Mouse (Mus musculus) CH12.LX (cell line): ENCODE measurements at regions not wholly inside any gene's neighbourhood (a gene's known extent, or its start where the extent isn't known, plus 50 kb on each side); places are given as distances from the start of the nearest gene placed in this dataset.

ENCODE experiments used
- DNase-seq: peaks from one replicate; pipeline ENCODE4 v3.0.0-alpha.2; 2013; ENCODE audit errors: extremely low read depth
- H3K27ac ChIP-seq: 2 replicates; pipeline ENCODE4 v1.5.1; 2012; ENCODE audit warnings: low read depth, mild to moderate bottlenecking, control low read depth, moderate library complexity; ENCODE audit not compliant: insufficient read depth
- H3K27me3 ChIP-seq: replicated peaks from 2 replicates; pipeline ENCODE3; 2012; ENCODE audit warnings: inconsistent platforms
- H3K36me3 ChIP-seq, 2 experiments: replicated peaks in 1 of 2; 2 replicates each; pipeline versions ENCODE3 to v1.6.1; 2012; ENCODE audit warnings: inconsistent platforms in 1 of 2, low read length in 1 of 2, mild to moderate bottlenecking in 1 of 2, mixed read lengths in 1 of 2, moderate library complexity in 1 of 2; ENCODE audit not compliant: control insufficient read depth in 1 of 2, insufficient read depth in 1 of 2
- H3K4me1 ChIP-seq, 2 experiments: 2 replicates each; pipeline ENCODE4 v1.6.1; 2012; ENCODE audit warnings: inconsistent platforms in 1 of 2, moderate library complexity in 1 of 2; ENCODE audit not compliant: insufficient read depth in 2 of 2, control insufficient read depth in 1 of 2
- H3K4me2 ChIP-seq: 2 replicates; pipeline ENCODE4 v1.6.1; 2012; ENCODE audit warnings: low read depth, mild to moderate bottlenecking, control low read depth; ENCODE audit not compliant: poor library complexity, insufficient read depth, severe bottlenecking
- H3K4me3 ChIP-seq, 3 experiments: fragments of 150-350 bp in 1 of 3; sonication (generic) in 1 of 3; replicated peaks in 1 of 3; 2 replicates each; pipeline versions ENCODE3 to v1.5.1; 2011 to 2012; ENCODE audit warnings: low read depth in 2 of 3, low read length in 2 of 3, mild to moderate bottlenecking in 2 of 3, moderate library complexity in 2 of 3, control low read depth in 1 of 3, improper control_type of control experiment in 1 of 3, inconsistent platforms in 1 of 3, mixed read lengths in 1 of 3; ENCODE audit not compliant: poor library complexity in 1 of 3
- H3K79me2 ChIP-seq: replicated peaks from 2 replicates; pipeline ENCODE4 v1.6.1; 2012; ENCODE audit warnings: mild to moderate bottlenecking, moderate library complexity; ENCODE audit not compliant: control insufficient read depth, poor library complexity, insufficient read depth, severe bottlenecking; ENCODE audit errors: extremely low read depth
- H3K9ac ChIP-seq: 2 replicates; pipeline ENCODE4 v1.6.1; 2012; ENCODE audit warnings: low read depth, mild to moderate bottlenecking, control low read depth, moderate library complexity; ENCODE audit not compliant: insufficient read depth
- H3K9me3 ChIP-seq: replicated peaks from 2 replicates; pipeline ENCODE3; 2012; ENCODE audit warnings: low read length, inconsistent platforms, mixed read lengths
- CHD1 ChIP-seq: IDR thresholded peaks from 2 replicates; pipeline ENCODE4 v1.6.1; 2012; ENCODE audit warnings: low read depth, low read length, improper control_type of control experiment, inconsistent platforms
- CTCF ChIP-seq, 2 experiments: IDR thresholded peaks in 1 of 2; conservative IDR thresholded peaks in 1 of 2; 2 replicates each; pipeline ENCODE4 v1.5.1; 2011 to 2012; ENCODE audit warnings: low read depth in 2 of 2, low read length in 2 of 2, improper control_type of control experiment in 1 of 2, inconsistent platforms in 1 of 2, mild to moderate bottlenecking in 1 of 2, moderate library complexity in 1 of 2
- EP300 ChIP-seq: IDR thresholded peaks from 2 replicates; pipeline ENCODE4 v1.6.1; 2011; ENCODE audit warnings: low read length, improper control_type of control experiment
- GABPA ChIP-seq: IDR thresholded peaks from 2 replicates; pipeline ENCODE4 v1.6.1; 2012; ENCODE audit warnings: low read depth, low read length, improper control_type of control experiment, inconsistent platforms; ENCODE audit not compliant: insufficient replicate concordance
- IRF4 ChIP-seq: IDR thresholded peaks from 2 replicates; pipeline ENCODE4 v1.6.1; 2014; ENCODE audit warnings: low read depth, mild to moderate bottlenecking, inconsistent platforms, low read length, improper control_type of control experiment
- JUN ChIP-seq: IDR thresholded peaks from 2 replicates; pipeline ENCODE4 v1.6.1; 2011; ENCODE audit warnings: low read depth, mild to moderate bottlenecking, low read length, improper control_type of control experiment, moderate library complexity; ENCODE audit not compliant: insufficient read depth
- KAT2A ChIP-seq: IDR thresholded peaks from 2 replicates; pipeline ENCODE4 v1.6.1; 2012; ENCODE audit warnings: low read length, improper control_type of control experiment, inconsistent platforms; ENCODE audit not compliant: insufficient replicate concordance
- MAZ ChIP-seq: IDR thresholded peaks from 2 replicates; pipeline ENCODE4 v1.6.1; 2012; ENCODE audit warnings: low read depth, mild to moderate bottlenecking, inconsistent platforms, low read length, improper control_type of control experiment, moderate library complexity
- MEF2A ChIP-seq: IDR thresholded peaks from 2 replicates; pipeline ENCODE4 v1.6.1; 2014; ENCODE audit warnings: low read depth, mild to moderate bottlenecking, inconsistent platforms, low read length, improper control_type of control experiment, borderline replicate concordance
- MXI1 ChIP-seq: IDR thresholded peaks from 2 replicates; pipeline ENCODE4 v1.6.1; 2011; ENCODE audit warnings: mild to moderate bottlenecking, low read depth, low read length, improper control_type of control experiment
- MYC ChIP-seq: IDR thresholded peaks from 2 replicates; pipeline ENCODE4 v1.6.1; 2011; ENCODE audit warnings: low read depth, mild to moderate bottlenecking, improper control_type of control experiment, low read length
- NELFE ChIP-seq: IDR thresholded peaks from 2 replicates; pipeline ENCODE4 v1.6.1; 2011; ENCODE audit warnings: low read depth, low read length, improper control_type of control experiment
- PAX5 ChIP-seq: IDR thresholded peaks from 2 replicates; pipeline ENCODE4 v1.6.1; 2012; ENCODE audit warnings: low read length, inconsistent platforms, mixed read lengths
- POLR2AphosphoS2 ChIP-seq: IDR thresholded peaks from 2 replicates; pipeline ENCODE4 v1.6.1; 2011; ENCODE audit warnings: low read depth, low read length, improper control_type of control experiment
- RCOR1 ChIP-seq: conservative IDR thresholded peaks from 2 replicates; pipeline ENCODE4 v1.6.1; 2012; ENCODE audit warnings: low read depth, mild to moderate bottlenecking, inconsistent platforms, low read length, improper control_type of control experiment
- TCF12 ChIP-seq: IDR thresholded peaks from 2 replicates; pipeline ENCODE4 v1.6.1; 2014; ENCODE audit warnings: low read depth, mild to moderate bottlenecking, inconsistent platforms, low read length, improper control_type of control experiment
- UBTF ChIP-seq: IDR thresholded peaks from 2 replicates; pipeline ENCODE4 v1.6.1; 2012; ENCODE audit warnings: low read depth, mild to moderate bottlenecking, inconsistent platforms, low read length, improper control_type of control experiment, moderate library complexity
- USF1 ChIP-seq: IDR thresholded peaks from 2 replicates; pipeline ENCODE4 v1.6.1; 2014; ENCODE audit warnings: low read depth, mild to moderate bottlenecking, inconsistent platforms, low read length, improper control_type of control experiment
- USF2 ChIP-seq: conservative IDR thresholded peaks from 2 replicates; pipeline ENCODE4 v1.6.1; 2011; ENCODE audit warnings: low read depth, low read length, improper control_type of control experiment
- ZNF384 ChIP-seq: IDR thresholded peaks from 2 replicates; pipeline ENCODE4 v1.6.1; 2012; ENCODE audit warnings: low read depth, low read length, improper control_type of control experiment, inconsistent platforms
- dilution Hi-C: fragments of 300-500 bp; cut with MboI; formaldehyde crosslinking; loops from 2 replicates; pipeline ENCODE4 v1.14.3; 2020; ENCODE audit warnings: low sequenced_read_pairs; ENCODE audit not compliant: extremely low pct_unique_long_range_greater_than_20kb, extremely low pct_ligation_motif_present
- in situ Hi-C: fragments of 300-500 bp; cut with MboI; formaldehyde crosslinking; loops from 3 replicates; pipeline ENCODE4 v1.14.3; 2019; ENCODE audit warnings: low sequenced_read_pairs, low pct_ligation_motif_present, low pct_unique_long_range_greater_than_20kb, mixed read lengths

- H3K79me2 ChIP-seq, result no peaks in the 10 kb centered on the region
- dilution Hi-C loops (no loop called here), in situ Hi-C loops (no loop called here)
- H3K4me2 ChIP-seq, result no peak overlapping the region
- no peak overlapping the region for H3K4me3 ChIP-seq
- no peaks in the 10 kb centered on the region for H3K9me3 ChIP-seq
- H3K9ac ChIP-seq, result no peak overlapping the region
- H3K4me1 ChIP-seq, result no peaks in the 10 kb centered on the region
- TF ChIP-seq USF2, result no peak
- no peak for TF ChIP-seq CTCF (conservative IDR thresholded peaks at IDR 0.05 in 1 of 2, IDR thresholded peaks at IDR 0.05 in 1 of 2; ENCODE audit: low read depth in 2 of 2, low read length in 2 of 2)
- TF ChIP-seq TCF12, result no peak
- no peak for TF ChIP-seq GABPA
- TF ChIP-seq USF1, result no peak
- no peak for TF ChIP-seq ZNF384
- TF ChIP-seq UBTF, result no peak
- TF ChIP-seq MYC, result no peak
- TF ChIP-seq EP300, result no peak
- TF ChIP-seq CHD1, result no peak
- TF ChIP-seq POLR2AphosphoS2, result no peak
- TF ChIP-seq NELFE, result no peak
- no peak for TF ChIP-seq JUN
- peaks cover 30% of the 10 kb centered on the region for H3K27me3 ChIP-seq
- DNase-seq, result no peak
- no peak overlapping the region for H3K27ac ChIP-seq
- H3K36me3 ChIP-seq, result no peaks in the 10 kb centered on the region
These were observed 163.6 kb upstream of the Ghitm start for GRCm38 (mm10) chr14:37298631-37299030.

- in situ Hi-C loops (no loop called here), dilution Hi-C loops (no loop called here)
- Histone ChIP-seq H3K9me3 (no peaks in the 10 kb centered on the region), H3K36me3 (no peaks in the 10 kb centered on the region), H3K27ac (no peak overlapping the region), H3K4me1 (no peaks in the 10 kb centered on the region), H3K27me3 (peaks cover 45% of the 10 kb centered on the region), H3K4me3 (no peak overlapping the region), H3K9ac (no peak overlapping the region), H3K79me2 (no peaks in the 10 kb centered on the region), H3K4me2 (no peak overlapping the region)
- no peak for TF ChIP-seq IRF4
- no peak for TF ChIP-seq MAZ
- TF ChIP-seq PAX5, result no peak
- no peak for TF ChIP-seq UBTF
- TF ChIP-seq RCOR1, result no peak
- TF ChIP-seq POLR2AphosphoS2, result no peak
- no peak for TF ChIP-seq NELFE
- no peak for TF ChIP-seq MXI1
- TF ChIP-seq CTCF (conservative IDR thresholded peaks at IDR 0.05 in 1 of 2, IDR thresholded peaks at IDR 0.05 in 1 of 2; ENCODE audit: low read depth in 2 of 2, low read length in 2 of 2), result no peak
- no peak for TF ChIP-seq KAT2A
- no peak for TF ChIP-seq MEF2A
- no peak for DNase-seq
These were observed 161.5 kb upstream of the Ghitm start for GRCm38 (mm10) chr14:37296531-37296930.
